Mouse (Mus musculus): Measurements from ENCODE around the gene Ajuba. TPM values are rescaled to one million over a fixed set of nuclear protein-coding genes. Genes with fewer than 3 reads are reported as not detected.

Gene Ajuba
- polyA plus RNA-seq, 1 experiment from 2014 or later = 8.1 TPM

GRCm38 (mm10) chr14:54568694-54569414 is 8.5 kb downstream of the Ajuba start:
- H3K9me3 ChIP-seq (ENCODE audit: control insufficient read depth, low read length) = no peaks in the 10 kb centered on the region
- peaks cover 20% of the 10 kb centered on the region for H3K4me1 ChIP-seq (replicated peaks; ENCODE audit: control insufficient read depth, insufficient read depth, low read length)
- H3K9ac ChIP-seq (replicated peaks; ENCODE audit: low read depth, low read length) = no peak overlapping the region
- 73% methylated on average over 15 of the region's 15 CpGs for WGBS
- no peak overlapping the region for H3K4me3 ChIP-seq (replicated peaks; ENCODE audit: low read length)
- no peaks in the 10 kb centered on the region for H3K27me3 ChIP-seq (replicated peaks; ENCODE audit: control insufficient read depth, insufficient read depth, low read length)
- no peak overlapping the region for H3K4me2 ChIP-seq (ENCODE audit: low read length)
- peak; percentile 21; the same call in 1 of the 2 replicates for ATAC-seq
- no peaks in the 10 kb centered on the region for H3K36me3 ChIP-seq (ENCODE audit: control insufficient read depth, insufficient read depth)
- H3K27ac ChIP-seq (ENCODE audit: low read length) = no peak overlapping the region

DNA sequence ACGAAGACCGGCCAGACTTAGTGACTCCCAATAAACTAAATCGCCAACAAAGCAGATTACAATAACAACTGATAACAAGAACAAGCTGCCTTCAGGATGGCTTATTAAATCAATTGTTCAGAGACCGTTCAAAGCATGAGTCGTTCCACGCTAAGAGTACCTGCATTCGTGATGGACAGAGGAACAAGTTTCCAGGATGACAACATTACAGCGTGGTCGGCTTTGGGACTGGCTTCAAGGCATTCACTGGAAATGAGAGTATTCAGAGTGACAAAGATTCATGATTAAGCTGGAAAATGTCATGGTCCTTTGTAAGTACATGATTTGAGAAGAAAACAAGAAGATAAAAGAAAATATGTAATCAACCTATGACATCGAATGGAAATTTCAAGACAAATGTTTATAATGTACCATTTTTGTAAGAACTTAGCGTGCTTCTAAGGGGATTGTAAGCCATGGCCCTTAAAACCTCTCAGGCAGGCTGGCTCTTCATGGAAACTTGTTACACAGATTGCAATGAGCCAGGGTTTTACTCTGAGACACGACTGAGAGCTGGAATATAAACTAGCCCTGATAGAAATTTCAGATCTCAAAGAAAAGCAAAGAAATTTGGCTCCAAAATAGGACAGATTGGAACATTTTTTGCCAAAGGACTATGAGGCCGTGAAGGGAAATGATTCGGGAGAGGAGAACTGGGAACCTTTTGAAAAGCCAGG is 16.7 kb downstream of the Ajuba start:
- no peaks in the 10 kb centered on the region for H3K27me3 ChIP-seq (replicated peaks; ENCODE audit: control insufficient read depth, insufficient read depth, low read length)
- H3K4me3 ChIP-seq (replicated peaks; ENCODE audit: low read length) = no peak overlapping the region
- WGBS = 79% methylated on average over 14 of the region's 14 CpGs
- H3K4me1 ChIP-seq (replicated peaks; ENCODE audit: control insufficient read depth, insufficient read depth, low read length) = no peaks in the 10 kb centered on the region
- no peak overlapping the region for H3K27ac ChIP-seq (ENCODE audit: low read length)
- H3K9me3 ChIP-seq (ENCODE audit: control insufficient read depth, low read length) = no peaks in the 10 kb centered on the region
- no peak overlapping the region for H3K9ac ChIP-seq (replicated peaks; ENCODE audit: low read depth, low read length)
- H3K36me3 ChIP-seq (ENCODE audit: control insufficient read depth, insufficient read depth) = no peaks in the 10 kb centered on the region
- no peak overlapping the region for H3K4me2 ChIP-seq (ENCODE audit: low read length)
- no peak for ATAC-seq

- Histone ChIP-seq H3K27me3 (replicated peaks; ENCODE audit: control insufficient read depth, insufficient read depth, low read length) (no peaks in the 10 kb centered on the region), H3K27ac (ENCODE audit: low read length) (no peak overlapping the region), H3K9me3 (ENCODE audit: control insufficient read depth, low read length) (no peaks in the 10 kb centered on the region), H3K4me1 (replicated peaks; ENCODE audit: control insufficient read depth, insufficient read depth, low read length) (peaks cover 7% of the 10 kb centered on the region), H3K4me2 (ENCODE audit: low read length) (no peak overlapping the region), H3K4me3 (replicated peaks; ENCODE audit: low read length) (no peak overlapping the region), H3K9ac (replicated peaks; ENCODE audit: low read depth, low read length) (no peak overlapping the region), H3K36me3 (ENCODE audit: control insufficient read depth, insufficient read depth) (no peaks in the 10 kb centered on the region)
- ATAC-seq = no peak
- WGBS = 66% methylated on average over 8 of the region's 8 CpGs
These were observed 20.0 kb downstream of the Ajuba start for GRCm38 (mm10) chr14:54557330-54557729.

DNA sequence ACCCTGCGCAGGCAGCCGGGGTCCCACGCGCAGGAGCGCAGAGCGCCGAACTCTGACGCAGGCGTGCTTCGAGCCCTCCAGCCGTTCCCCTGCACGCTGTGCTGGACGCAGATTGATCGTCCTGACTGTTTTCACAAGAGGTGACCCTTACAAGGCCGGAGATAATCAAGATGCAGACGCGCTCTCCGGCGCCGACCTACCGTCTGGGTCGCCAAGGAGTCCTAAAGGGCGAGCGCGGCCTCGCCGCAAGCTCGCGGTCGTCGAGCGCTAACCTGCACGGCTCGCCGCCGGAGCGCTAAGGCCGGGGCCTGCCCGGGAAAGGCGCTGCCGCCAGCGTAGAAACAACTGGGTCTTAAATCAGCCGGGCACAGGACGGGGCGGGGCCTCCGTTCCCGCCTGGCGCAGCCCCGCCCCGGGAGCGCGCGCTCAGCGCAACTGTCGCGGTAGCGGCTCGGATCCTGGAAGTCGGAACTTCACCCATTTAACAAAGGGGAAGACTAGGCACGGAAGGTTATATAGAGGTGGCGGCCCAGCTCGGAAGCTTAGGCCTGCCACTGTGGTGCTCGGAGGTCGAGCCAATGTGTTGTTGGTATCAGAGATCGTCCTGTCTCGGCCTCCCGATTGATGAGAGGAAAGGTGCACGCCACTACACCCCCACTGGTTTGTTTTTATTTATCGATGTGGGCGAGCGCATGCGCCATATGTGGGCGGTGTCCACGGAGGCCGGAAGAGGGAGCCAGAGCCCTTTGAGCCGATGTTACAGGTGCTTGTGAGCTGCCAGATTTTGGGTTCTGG is 23.2 kb downstream of the Ajuba start, which contains the start of gene Haus4:
Haus4 (minus strand) TSS at position 642 of the 795 bp plus-strand sequence.
- peak within 1 kb of the TSS; percentile 31; the same call in 1 of the 2 replicates for H3K27ac ChIP-seq (ENCODE audit: low read length)
- H3K9me3 ChIP-seq (ENCODE audit: control insufficient read depth, low read length) = no peaks in the 10 kb centered on the region
- peak; percentile 95 for ATAC-seq
- WGBS = under 1% methylated on average over 76 of the region's 76 CpGs
- peak within 1 kb of the TSS; percentile 95 for H3K4me2 ChIP-seq (ENCODE audit: low read length)
- peaks cover 7% of the 10 kb centered on the region for H3K4me1 ChIP-seq (replicated peaks; ENCODE audit: control insufficient read depth, insufficient read depth, low read length)
- peak within 1 kb of the TSS; percentile 66 for H3K9ac ChIP-seq (replicated peaks; ENCODE audit: low read depth, low read length)
- H3K27me3 ChIP-seq (replicated peaks; ENCODE audit: control insufficient read depth, insufficient read depth, low read length) = no peaks in the 10 kb centered on the region
- no peaks in the 10 kb centered on the region; the same call in 1 of the 2 replicates for H3K36me3 ChIP-seq (ENCODE audit: control insufficient read depth, insufficient read depth)
- H3K4me3 ChIP-seq (replicated peaks; ENCODE audit: low read length) = peak within 1 kb of the TSS; percentile 69

DNA sequence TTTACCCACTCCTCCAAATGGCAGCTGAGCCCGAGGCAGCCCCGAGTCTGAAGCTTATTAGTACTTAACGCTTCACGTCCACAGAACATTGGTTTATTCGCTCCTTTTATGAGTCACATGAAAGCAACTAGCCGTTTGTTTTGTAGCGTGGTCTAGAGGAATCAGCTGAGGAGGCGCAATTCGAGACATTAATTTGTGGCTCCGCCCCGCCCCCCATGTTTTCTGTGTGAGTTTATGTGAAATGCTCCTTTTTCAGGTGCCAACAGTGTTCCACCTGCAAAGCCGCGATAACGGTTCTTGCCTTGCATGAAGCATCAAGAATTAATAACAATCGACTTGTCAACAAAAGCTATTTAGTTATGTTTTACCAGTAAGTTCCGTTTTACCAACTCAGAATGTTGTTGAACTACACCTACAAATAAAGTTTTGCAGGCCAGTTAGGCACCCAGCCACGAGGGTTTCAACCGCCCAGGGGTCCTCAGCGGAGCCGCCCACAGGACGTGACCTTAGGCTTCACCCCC is 23.8 kb downstream of the Ajuba start:
- peaks cover 7% of the 10 kb centered on the region for H3K4me1 ChIP-seq (replicated peaks; ENCODE audit: control insufficient read depth, insufficient read depth, low read length)
- 2% methylated on average over 21 of the region's 21 CpGs for WGBS
- H3K36me3 ChIP-seq (ENCODE audit: control insufficient read depth, insufficient read depth) = peaks cover 2% of the 10 kb centered on the region; the same call in 1 of the 2 replicates
- no peaks in the 10 kb centered on the region for H3K9me3 ChIP-seq (ENCODE audit: control insufficient read depth, low read length)
- no peak; the same call in 1 of the 2 replicates for ATAC-seq
- H3K4me3 ChIP-seq (replicated peaks; ENCODE audit: low read length) = peak overlapping the region; percentile 69
- H3K27ac ChIP-seq (ENCODE audit: low read length) = no peak overlapping the region; the same call in 1 of the 2 replicates
- H3K27me3 ChIP-seq (replicated peaks; ENCODE audit: control insufficient read depth, insufficient read depth, low read length) = no peaks in the 10 kb centered on the region
- peak overlapping the region; percentile 66 for H3K9ac ChIP-seq (replicated peaks; ENCODE audit: low read depth, low read length)
- peak overlapping the region; percentile 95 for H3K4me2 ChIP-seq (ENCODE audit: low read length)

- no peak overlapping the region for H3K4me2 ChIP-seq (ENCODE audit: low read length)
- H3K4me1 ChIP-seq (replicated peaks; ENCODE audit: control insufficient read depth, insufficient read depth, low read length) = no peaks in the 10 kb centered on the region
- no peaks in the 10 kb centered on the region for H3K9me3 ChIP-seq (ENCODE audit: control insufficient read depth, low read length)
- 92% methylated on average over 5 of the region's 5 CpGs for WGBS
- H3K27me3 ChIP-seq (replicated peaks; ENCODE audit: control insufficient read depth, insufficient read depth, low read length) = no peaks in the 10 kb centered on the region
- peaks cover 5% of the 10 kb centered on the region; the same call in 1 of the 2 replicates for H3K36me3 ChIP-seq (ENCODE audit: control insufficient read depth, insufficient read depth)
- H3K4me3 ChIP-seq (replicated peaks; ENCODE audit: low read length) = no peak overlapping the region
- no peak for ATAC-seq
- H3K27ac ChIP-seq (ENCODE audit: low read length) = no peak overlapping the region
- no peak overlapping the region for H3K9ac ChIP-seq (replicated peaks; ENCODE audit: low read depth, low read length)
These were observed 32.7 kb downstream of the Ajuba start for GRCm38 (mm10) chr14:54544703-54545102.

- no peak overlapping the region for H3K4me3 ChIP-seq (replicated peaks; ENCODE audit: low read length)
- no peak overlapping the region for H3K4me2 ChIP-seq (ENCODE audit: low read length)
- WGBS = 68% methylated on average over 11 of the region's 11 CpGs
- no peak overlapping the region for H3K27ac ChIP-seq (ENCODE audit: low read length)
- H3K9me3 ChIP-seq (ENCODE audit: control insufficient read depth, low read length) = no peaks in the 10 kb centered on the region
- no peaks in the 10 kb centered on the region for H3K27me3 ChIP-seq (replicated peaks; ENCODE audit: control insufficient read depth, insufficient read depth, low read length)
- H3K4me1 ChIP-seq (replicated peaks; ENCODE audit: control insufficient read depth, insufficient read depth, low read length) = no peaks in the 10 kb centered on the region
- peaks cover 3% of the 10 kb centered on the region; the same call in 1 of the 2 replicates for H3K36me3 ChIP-seq (ENCODE audit: control insufficient read depth, insufficient read depth)
- no peak overlapping the region for H3K9ac ChIP-seq (replicated peaks; ENCODE audit: low read depth, low read length)
- no peak for ATAC-seq
These were observed 36.6 kb downstream of the Ajuba start for GRCm38 (mm10) chr14:54540771-54541170.

DNA sequence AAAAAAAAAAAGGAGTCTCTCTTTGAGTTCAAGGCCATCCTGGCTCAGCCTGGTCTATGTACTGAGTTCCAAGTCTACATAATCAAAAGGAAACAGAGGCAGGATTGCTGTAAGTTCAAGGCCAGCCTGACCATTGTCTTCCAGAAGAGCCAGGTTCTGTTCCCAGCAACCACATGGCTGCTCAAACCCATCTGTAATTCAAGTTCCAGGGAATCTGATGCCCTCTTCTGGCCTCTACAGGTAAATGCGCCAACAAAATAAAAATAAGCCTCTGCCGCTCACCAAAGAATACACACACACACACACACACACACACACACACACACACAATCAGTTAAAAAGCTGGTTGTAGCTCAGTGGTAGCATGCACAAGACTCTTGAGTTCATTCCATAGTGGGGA is 38.8 kb downstream of the Ajuba start:
- no peak for ATAC-seq
- Histone ChIP-seq H3K27ac (ENCODE audit: low read length) (no peak overlapping the region), H3K27me3 (replicated peaks; ENCODE audit: control insufficient read depth, insufficient read depth, low read length) (no peaks in the 10 kb centered on the region), H3K4me1 (replicated peaks; ENCODE audit: control insufficient read depth, insufficient read depth, low read length) (no peaks in the 10 kb centered on the region), H3K9ac (replicated peaks; ENCODE audit: low read depth, low read length) (no peak overlapping the region), H3K4me2 (ENCODE audit: low read length) (no peak overlapping the region), H3K4me3 (replicated peaks; ENCODE audit: low read length) (no peak overlapping the region), H3K9me3 (ENCODE audit: control insufficient read depth, low read length) (no peaks in the 10 kb centered on the region), H3K36me3 (ENCODE audit: control insufficient read depth, insufficient read depth) (peaks cover 3% of the 10 kb centered on the region; the same call in 1 of the 2 replicates)
- 93% methylated on average over 2 of the region's 2 CpGs for WGBS
